Mouse (Mus musculus) stomach, embryonic 15.5 days (tissue): Measurements from ENCODE around the gene Zfp641. TPM values are rescaled to one million over a fixed set of nuclear protein-coding genes. Genes with fewer than 3 reads are reported as not detected.
A peak's percentile ranks its signal among the peaks of the same experiment; 100 is the strongest.

Experiments used
- ATAC-seq: fragments of 200-750 bp; cut with Nextera tagmentation; 2 replicates; pipeline ENCODE4 v1.8.0; 2017; ENCODE audit warnings: low read depth, moderate number of reproducible peaks, moderate TSS enrichment; ENCODE audit not compliant: insufficient read depth, low FRiP score
- H3K27ac ChIP-seq: fragments of 300-500 bp; sonication (generic); 2 replicates; pipeline ENCODE4 v1.5.1; 2015; ENCODE audit warnings: mild to moderate bottlenecking, inconsistent platforms
- H3K27me3 ChIP-seq: fragments of 300-500 bp; sonication (generic); replicated peaks from 2 replicates; pipeline ENCODE4 v1.6.1; 2015; ENCODE audit warnings: inconsistent platforms
- H3K36me3 ChIP-seq: fragments of 300-500 bp; sonication (generic); 2 replicates; pipeline ENCODE4 v1.6.1; 2015; ENCODE audit warnings: inconsistent platforms
- H3K4me1 ChIP-seq: fragments of 300-500 bp; sonication (generic); 2 replicates; pipeline ENCODE4 v1.6.1; 2015; ENCODE audit warnings: inconsistent platforms
- H3K4me2 ChIP-seq: fragments of 300-500 bp; sonication (generic); 2 replicates; pipeline ENCODE4 v1.6.1; 2015; ENCODE audit warnings: mild to moderate bottlenecking, inconsistent platforms
- H3K4me3 ChIP-seq: fragments of 300-500 bp; sonication (generic); replicated peaks from 2 replicates; pipeline ENCODE4 v1.5.1; 2015; ENCODE audit warnings: inconsistent platforms
- H3K9ac ChIP-seq: fragments of 300-500 bp; sonication (generic); 2 replicates; pipeline ENCODE4 v1.6.1; 2015; ENCODE audit warnings: inconsistent platforms
- H3K9me3 ChIP-seq: fragments of 300-500 bp; sonication (generic); 2 replicates; pipeline ENCODE4 v1.6.1; 2016; ENCODE audit warnings: inconsistent platforms
- WGBS: fragments of 180-500 bp; shearing (Covaris S2); methylation state at CpG from one replicate; pipeline ENCODE4 v1.1.7; 2015; 5-methylcytosine and 5-hydroxymethylcytosine counted together
- polyA plus RNA-seq: library from polyadenylated mRNA; unstranded; fragments of >200 nt; fragmentation: Nextera tagmentation; extraction: Ambion mirVana; gene quantifications from 2 replicates; pipeline ENCODE4 v1.2.1, GENCODE M21; 2015

Zfp641 gene
- polyA plus RNA-seq = 0.55 and 0.62 TPM in 2 replicates

DNA sequence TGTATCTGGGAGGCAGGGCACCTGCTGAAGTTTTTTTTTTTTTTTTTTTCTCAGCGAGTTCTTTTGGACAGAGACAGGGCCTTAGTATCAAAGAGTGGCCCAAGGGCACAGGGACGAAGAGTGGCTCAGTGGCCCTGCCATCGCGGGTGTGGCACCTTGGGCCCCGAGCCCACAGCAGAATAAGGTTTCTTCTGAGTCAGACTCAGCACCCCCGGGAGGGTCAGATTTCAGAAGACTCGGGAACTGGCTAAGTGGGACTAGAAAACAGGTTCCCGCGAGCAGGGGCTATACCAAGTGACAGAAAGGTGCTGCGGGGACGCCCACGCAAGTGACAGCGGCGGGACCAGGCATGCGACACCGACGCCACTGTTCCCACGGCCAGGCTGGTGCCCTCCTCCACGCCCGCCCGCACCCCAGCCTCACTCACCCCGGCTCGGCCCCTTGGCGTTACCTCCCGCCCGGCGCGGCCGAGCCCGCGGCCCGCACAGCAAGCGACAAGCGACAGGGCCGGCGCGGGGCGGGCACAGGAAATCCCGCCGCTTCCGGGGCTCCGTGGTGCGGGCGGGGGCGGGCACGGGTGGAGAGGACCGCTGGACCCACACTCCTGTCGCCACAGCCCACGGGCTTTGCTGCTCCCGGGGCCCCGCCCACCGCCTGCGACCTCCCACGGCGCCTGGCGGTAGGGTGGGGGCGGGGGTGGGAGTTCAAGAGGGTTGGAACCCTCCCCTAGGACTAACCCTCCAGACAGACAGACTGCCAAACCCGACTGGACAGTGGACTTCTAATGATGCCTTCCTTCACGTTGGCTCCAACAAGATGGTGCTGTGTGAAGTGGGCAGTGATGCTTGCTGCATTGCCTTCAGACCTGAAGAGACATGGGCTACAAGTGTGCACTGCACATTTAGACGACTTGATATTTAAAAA lies at the start of gene Zfp641:
Gene Zfp641 (minus strand): TSS at position 534 of the 924 bp plus-strand sequence.
- ATAC-seq = no peak
- H3K4me3 ChIP-seq = peak within 1 kb of the TSS; percentile 56
- 2% methylated on average over 48 of the region's 60 CpGs for WGBS

GRCm38 (mm10) chr15:98340887-98341286 lies 44.9 kb upstream of the Zfp641 start, which contains the start of gene Olfr284:
Olfr284 (minus strand) TSS chr15:98340987.
- Histone ChIP-seq H3K4me2 (no peak within 1 kb of the TSS), H3K9me3 (no peaks in the 10 kb centered on the region), H3K4me3 (no peak within 1 kb of the TSS), H3K9ac (no peak within 1 kb of the TSS), H3K27me3 (no peaks in the 10 kb centered on the region), H3K4me1 (no peaks in the 10 kb centered on the region), H3K36me3 (no peaks in the 10 kb centered on the region), H3K27ac (no peak within 1 kb of the TSS)
- no peak for ATAC-seq
- WGBS = 64% methylated on average over 8 of the region's 8 CpGs

More for the DNA sequence above, at the start of gene Zfp641:
- Histone ChIP-seq H3K27ac (no peak within 1 kb of the TSS), H3K9me3 (no peaks in the 10 kb centered on the region), H3K4me1 (0 out of 2 replicates have a peak, but pooled peaks cover 5% of the 10 kb centered on the region), H3K9ac (peak within 1 kb of the TSS; percentile 32; the same call in 1 of the 2 replicates), H3K27me3 (no peaks in the 10 kb centered on the region), H3K4me2 (peak within 1 kb of the TSS; percentile 93), H3K36me3 (no peaks in the 10 kb centered on the region)

GRCm38 (mm10) chr15:98317177-98317724 lies 21.3 kb upstream of the Zfp641 start, which contains the start of gene Olfr285:
Olfr285 (minus strand) TSS chr15:98317353.
- Histone ChIP-seq H3K4me1 (no peaks in the 10 kb centered on the region), H3K9me3 (no peaks in the 10 kb centered on the region), H3K9ac (no peak within 1 kb of the TSS), H3K27ac (no peak within 1 kb of the TSS), H3K36me3 (no peaks in the 10 kb centered on the region), H3K4me3 (no peak within 1 kb of the TSS), H3K27me3 (no peaks in the 10 kb centered on the region), H3K4me2 (no peak within 1 kb of the TSS)
- ATAC-seq = no peak
- WGBS = 88% methylated on average over 5 of the region's 5 CpGs

- no peak overlapping the region for H3K27ac ChIP-seq
- no peaks in the 10 kb centered on the region for H3K9me3 ChIP-seq
- no peaks in the 10 kb centered on the region for H3K36me3 ChIP-seq
- H3K9ac ChIP-seq = no peak overlapping the region
- no peak overlapping the region for H3K4me2 ChIP-seq
- H3K27me3 ChIP-seq = no peaks in the 10 kb centered on the region
- no peak for ATAC-seq
- no peaks in the 10 kb centered on the region for H3K4me1 ChIP-seq
- 39% methylated on average over 6 of the region's 6 CpGs for WGBS
- H3K4me3 ChIP-seq = no peak overlapping the region
Observed at GRCm38 (mm10) chr15:98315703-98316102, 19.7 kb upstream of the Zfp641 start.

DNA sequence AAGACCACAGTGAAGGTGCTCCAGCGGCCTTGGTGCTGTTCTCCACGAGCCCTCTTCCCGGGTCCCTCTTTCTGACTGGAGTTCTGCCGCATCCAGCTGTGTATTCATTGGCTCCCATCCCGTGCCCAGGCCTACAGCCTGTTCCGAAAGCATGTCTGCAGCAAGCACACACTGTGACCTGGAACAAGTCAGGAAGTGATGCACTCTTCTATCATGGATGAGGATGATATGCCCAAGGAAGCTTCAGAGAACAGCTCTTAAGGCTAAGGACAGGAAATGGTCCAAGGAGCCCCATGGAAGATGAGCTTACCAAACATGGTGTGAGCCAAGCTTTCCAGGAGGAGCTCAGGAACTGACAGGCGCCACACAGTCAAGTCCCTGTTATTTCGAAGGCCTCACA lies 2.3 kb downstream of the Zfp641 start:
- no peak for ATAC-seq
- no peak overlapping the region for H3K4me3 ChIP-seq

GRCm38 (mm10) chr15:98288566-98288965 lies 7.4 kb downstream of the Zfp641 start:
- Histone ChIP-seq H3K36me3 (no peaks in the 10 kb centered on the region), H3K4me1 (no peaks in the 10 kb centered on the region), H3K4me2 (no peak overlapping the region), H3K27ac (no peak overlapping the region), H3K4me3 (no peak overlapping the region), H3K9me3 (no peaks in the 10 kb centered on the region), H3K27me3 (no peaks in the 10 kb centered on the region), H3K9ac (no peak overlapping the region)
- 72% methylated on average over 12 of the region's 12 CpGs for WGBS
- ATAC-seq = no peak

More for the DNA sequence above, 2.3 kb downstream of the Zfp641 start:
- Histone ChIP-seq H3K36me3 (no peaks in the 10 kb centered on the region), H3K9me3 (no peaks in the 10 kb centered on the region), H3K4me2 (no peak overlapping the region), H3K9ac (no peak overlapping the region), H3K4me1 (0 out of 2 replicates have a peak, but pooled peaks cover 5% of the 10 kb centered on the region), H3K27me3 (no peaks in the 10 kb centered on the region), H3K27ac (no peak overlapping the region)
- WGBS = 91% methylated on average over 8 of the region's 8 CpGs

- no peak overlapping the region for H3K4me3 ChIP-seq
- H3K36me3 ChIP-seq = no peaks in the 10 kb centered on the region
- no peaks in the 10 kb centered on the region for H3K9me3 ChIP-seq
- ATAC-seq = no peak
- H3K27me3 ChIP-seq = no peaks in the 10 kb centered on the region
- H3K27ac ChIP-seq = no peak overlapping the region
- no peak overlapping the region for H3K4me2 ChIP-seq
- 62% methylated on average over 7 of the region's 7 CpGs for WGBS
- H3K4me1 ChIP-seq = no peaks in the 10 kb centered on the region
- H3K9ac ChIP-seq = no peak overlapping the region
Observed at GRCm38 (mm10) chr15:98286418-98286817, 9.5 kb downstream of the Zfp641 start.

DNA sequence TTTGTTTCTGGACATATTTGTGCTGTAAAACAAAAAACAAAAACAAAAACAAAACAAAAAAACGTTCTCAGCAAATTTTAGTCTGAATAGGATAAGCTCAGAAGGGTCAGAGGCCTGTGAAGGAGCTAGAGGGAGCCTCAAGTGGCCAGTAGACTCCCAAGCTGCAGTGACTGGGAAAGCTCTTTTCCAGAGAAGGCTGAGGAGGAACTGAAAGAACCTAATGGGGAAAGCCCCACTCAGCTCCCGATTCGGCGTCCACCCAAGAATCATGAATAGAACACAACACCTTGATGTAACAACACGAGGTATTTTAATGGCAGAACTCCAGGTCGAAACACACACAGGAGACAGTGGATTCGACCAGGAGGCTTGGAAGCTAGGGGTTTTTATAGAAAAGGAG lies 38.2 kb downstream of the Zfp641 start:
- Histone ChIP-seq H3K9me3 (no peaks in the 10 kb centered on the region), H3K9ac (no peak overlapping the region), H3K4me2 (no peak overlapping the region), H3K36me3 (no peaks in the 10 kb centered on the region), H3K4me1 (no peaks in the 10 kb centered on the region), H3K27me3 (no peaks in the 10 kb centered on the region), H3K27ac (no peak overlapping the region), H3K4me3 (no peak overlapping the region)
- WGBS = 85% methylated on average over 7 of the region's 7 CpGs
- no peak for ATAC-seq

DNA sequence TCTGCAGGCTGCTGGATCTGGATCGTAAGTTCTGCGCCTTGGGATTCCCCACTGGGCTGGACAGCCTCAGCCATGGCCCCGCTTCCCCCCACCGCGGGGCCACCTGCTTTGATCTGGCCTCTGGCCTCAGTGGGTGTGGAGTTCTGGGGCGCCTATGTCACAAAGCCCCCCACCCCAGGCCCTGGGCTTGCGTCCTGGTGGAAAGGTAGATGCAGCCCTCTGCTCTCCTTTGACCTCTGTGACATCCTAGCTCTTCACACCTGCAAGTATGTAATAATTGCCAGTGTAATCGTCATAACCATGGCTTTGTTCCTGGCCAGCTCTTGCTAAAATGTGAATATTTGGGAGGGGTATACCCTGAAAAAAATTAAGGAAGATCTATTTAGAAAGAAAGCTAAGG lies 38.8 kb downstream of the Zfp641 start, which contains the start of gene H1fnt:
Gene H1fnt (minus strand): TSS at position 101 of the 400 bp plus-strand sequence.
- whole genome bisulfite sequencing = 83% methylated on average over 8 of the region's 8 CpGs
- no peak within 1 kb of the TSS for H3K9ac ChIP-seq
- H3K27me3 ChIP-seq = no peaks in the 10 kb centered on the region
- no peak within 1 kb of the TSS for H3K27ac ChIP-seq
- no peak within 1 kb of the TSS for H3K4me3 ChIP-seq
- H3K9me3 ChIP-seq = no peaks in the 10 kb centered on the region
- no peaks in the 10 kb centered on the region for H3K36me3 ChIP-seq
- no peak for ATAC-seq
- no peaks in the 10 kb centered on the region for H3K4me1 ChIP-seq
- no peak within 1 kb of the TSS for H3K4me2 ChIP-seq

GRCm38 (mm10) chr15:98256271-98256670 lies 39.7 kb downstream of the Zfp641 start:
- no peak overlapping the region for H3K4me2 ChIP-seq
- H3K27me3 ChIP-seq = no peaks in the 10 kb centered on the region
- H3K4me3 ChIP-seq = no peak overlapping the region
- no peaks in the 10 kb centered on the region for H3K36me3 ChIP-seq
- WGBS = 93% methylated on average over 13 of the region's 13 CpGs
- H3K4me1 ChIP-seq = no peaks in the 10 kb centered on the region
- no peak overlapping the region for H3K27ac ChIP-seq
- H3K9ac ChIP-seq = no peak overlapping the region
- no peaks in the 10 kb centered on the region for H3K9me3 ChIP-seq
- no peak for ATAC-seq
